Mouse (Mus musculus): ENCODE results near the gene Efcab7. TPM values are rescaled to one million over a fixed set of nuclear protein-coding genes. Genes with fewer than 3 reads are reported as not detected.

Gene Efcab7
- polyA plus RNA-seq (2021): 22.7 TPM

DNA sequence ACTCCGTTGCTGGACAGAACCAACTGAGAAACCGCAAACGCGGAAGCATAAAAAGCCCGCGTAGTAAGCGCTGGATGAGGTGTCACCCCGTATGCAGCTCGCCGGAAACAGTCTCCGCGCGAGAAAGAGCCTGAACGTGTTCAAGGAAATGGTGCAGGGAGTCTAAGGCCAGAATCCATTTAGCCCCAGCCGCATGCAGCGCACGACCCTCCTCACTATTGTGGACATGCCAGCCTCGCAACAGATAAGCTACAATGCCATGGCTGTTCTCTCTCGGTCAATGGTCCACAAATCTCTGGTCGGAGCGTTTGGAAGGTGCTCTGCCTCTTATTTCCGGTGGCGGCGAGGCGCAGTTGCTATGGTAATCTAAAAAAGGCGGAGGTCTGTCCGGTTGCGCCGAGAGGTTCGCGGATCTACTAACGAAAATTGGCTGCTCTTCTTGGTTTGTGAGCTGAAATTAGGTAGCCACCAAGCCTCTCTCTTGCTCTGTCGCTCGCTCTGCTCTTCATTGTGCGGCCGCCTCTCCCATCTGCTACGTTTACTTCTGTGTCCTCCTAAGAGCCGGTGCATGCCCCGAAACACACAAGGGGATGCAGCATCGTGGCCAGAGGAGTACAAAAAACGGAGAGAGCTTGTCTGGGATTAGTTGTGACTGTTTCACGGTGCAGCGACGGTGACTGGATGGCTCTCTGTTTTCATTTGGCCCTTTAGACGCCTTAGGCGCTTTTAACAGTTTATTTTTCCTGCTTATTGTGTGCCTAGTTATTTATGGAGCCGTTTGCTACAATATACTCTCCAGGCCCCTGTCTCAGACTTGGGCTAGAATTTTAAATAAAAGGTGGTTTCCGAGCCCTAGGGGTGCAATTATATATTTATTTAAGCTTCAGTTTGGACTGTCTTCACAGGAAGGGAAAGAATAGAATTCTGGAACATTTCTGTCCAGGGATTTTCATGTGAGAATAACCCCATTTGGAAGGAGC is at the start of gene Efcab7:
Gene Efcab7 (plus strand): TSS at position 105 of the 980 bp plus-strand sequence.
- ATAC-seq: peak; percentile 69

DNA sequence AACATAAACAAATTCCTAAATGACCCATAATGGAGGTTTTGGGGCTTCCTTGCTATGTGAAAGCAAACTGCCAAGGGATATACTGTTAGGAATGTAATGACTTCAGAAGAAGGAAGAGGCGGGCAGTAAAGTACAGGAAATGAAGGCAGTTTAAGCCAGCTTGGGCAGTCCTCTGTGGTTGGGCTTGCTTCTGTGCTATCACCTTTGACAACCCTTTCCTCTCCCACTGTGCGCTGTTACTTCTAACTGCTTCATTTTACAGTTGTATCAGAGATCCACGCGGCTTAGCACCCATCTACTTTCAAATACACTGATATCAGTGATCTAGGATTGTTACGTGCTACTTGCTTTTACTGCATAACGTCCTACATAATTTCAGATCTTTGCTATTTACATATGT is 36.6 kb upstream of the Efcab7 start:
- ATAC-seq (no peak), DNase-seq (ENCODE audit: low read depth, low spot score) (no peak)
- TF ChIP-seq CTCF (IDR thresholded peaks at IDR 0.05): no peak
- ChIA-PET POLR2A (no interaction called here), CTCF (no interaction called here)
- in situ Hi-C loops (cut with MboI; ENCODE audit: low pct_unique_long_range_greater_than_20kb): no loop called here
- H3K27me3 ChIP-seq: no peaks in the 10 kb centered on the region

More for the DNA sequence above, at the start of gene Efcab7:
- no peaks in the 10 kb centered on the region for H3K27me3 ChIP-seq
- in situ Hi-C loops (cut with MboI; ENCODE audit: low pct_unique_long_range_greater_than_20kb): no loop called here
- TF ChIP-seq CTCF (IDR thresholded peaks at IDR 0.05): no peak
- peak; percentile 77 for DNase-seq (ENCODE audit: low read depth, low spot score)
- POLR2A ChIA-PET: interaction anchor here (0.6 kb wide), 1 partner anchor 102 kb away, joined by 3 read pairs; no protein-coding TSS in a partner anchor
- CTCF ChIA-PET: interaction anchor here (1.1 kb wide), 1 partner anchor 51 kb away, joined by 3 read pairs; no protein-coding TSS in a partner anchor

DNA sequence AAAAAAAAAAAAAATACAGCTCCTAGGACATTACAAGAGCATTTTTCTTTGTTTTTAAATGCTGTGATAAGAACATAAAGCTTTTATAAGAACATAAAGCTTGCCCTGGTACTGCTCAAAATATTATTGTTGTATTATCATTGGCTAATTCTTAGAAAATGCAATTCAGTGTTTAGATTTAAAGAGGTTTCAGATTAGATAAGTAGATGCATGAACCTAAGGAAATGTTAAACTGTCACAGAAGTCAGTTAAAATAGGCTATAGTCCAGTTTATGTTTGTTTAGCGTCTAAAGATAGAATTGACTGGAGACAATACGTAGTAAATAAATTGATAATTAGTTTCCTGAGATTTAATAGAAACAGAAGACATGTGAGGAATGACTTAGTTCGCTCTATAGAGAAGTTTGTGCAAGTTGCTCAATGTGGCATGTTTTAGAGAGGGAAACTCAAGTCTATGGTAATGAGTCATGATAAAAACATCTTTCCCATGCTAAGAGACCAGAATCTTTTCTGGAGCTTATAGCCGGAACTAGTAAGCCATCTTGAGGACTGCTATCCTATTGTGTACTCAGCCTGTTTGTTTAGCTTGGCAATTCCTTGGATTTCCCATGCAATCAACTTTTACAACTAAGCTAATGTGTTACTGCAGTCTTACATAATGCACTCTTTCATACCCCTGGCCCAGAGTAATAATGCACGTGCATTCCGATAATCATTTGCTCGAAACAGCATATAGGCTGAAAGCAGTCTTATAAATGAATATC is 12.1 kb upstream of the Efcab7 start:
- ChIA-PET CTCF (no interaction called here), POLR2A (no interaction called here)
- no peak for TF ChIP-seq CTCF (IDR thresholded peaks at IDR 0.05)
- ATAC-seq (peak; percentile 47), DNase-seq (ENCODE audit: low read depth, low spot score) (no peak)
- H3K27me3 ChIP-seq: no peaks in the 10 kb centered on the region
- in situ Hi-C loops (cut with MboI; ENCODE audit: low pct_unique_long_range_greater_than_20kb): no loop called here

DNA sequence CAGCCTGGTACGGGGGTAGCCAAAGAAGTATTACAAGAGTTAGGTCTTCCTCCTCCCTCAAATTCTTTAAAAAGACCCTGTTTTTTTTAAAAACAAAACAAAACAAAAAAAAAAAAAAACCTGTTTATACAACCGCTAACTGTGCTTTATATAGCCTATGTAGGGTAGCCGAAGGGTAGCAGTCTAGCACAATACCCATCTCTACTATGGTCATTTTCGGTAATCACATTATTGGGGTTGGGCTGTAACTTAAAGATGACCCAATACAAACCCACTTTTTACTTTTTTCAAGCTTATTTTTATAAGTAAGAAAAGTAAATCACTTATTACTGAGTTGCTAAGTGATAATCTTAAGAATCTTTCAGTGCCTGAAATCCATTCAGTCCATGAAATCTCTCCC is 661 bp upstream of the Efcab7 start:
- DNase-seq (ENCODE audit: low read depth, low spot score) (no peak), ATAC-seq (no peak)
- in situ Hi-C loops (cut with MboI; ENCODE audit: low pct_unique_long_range_greater_than_20kb): no loop called here
- no peaks in the 10 kb centered on the region for H3K27me3 ChIP-seq
- ChIA-PET CTCF (no interaction called here), POLR2A (interaction anchor here (0.6 to 0.7 kb wide), 2 partner anchors 452 to 739 kb away, joined by 3 to 5 read pairs; no protein-coding TSS in a partner anchor)
- no peak for TF ChIP-seq CTCF (IDR thresholded peaks at IDR 0.05)

DNA sequence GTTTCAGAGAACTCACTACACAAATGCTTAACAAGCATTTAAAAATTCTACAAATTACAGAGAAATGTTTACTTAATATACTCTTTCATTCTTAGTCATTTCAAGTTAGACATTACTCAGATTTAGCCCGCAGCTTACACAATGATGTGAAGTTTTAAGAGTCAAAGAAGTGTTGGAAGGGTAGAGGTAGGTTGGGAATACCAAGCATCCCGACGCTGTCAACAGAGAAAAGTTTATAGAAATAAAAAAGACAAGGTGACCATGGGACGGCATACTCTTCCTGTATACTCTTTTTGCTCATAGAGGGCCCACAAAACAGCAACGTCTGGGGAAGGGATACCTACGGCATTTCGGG is 282 bp upstream of the Efcab7 start:
- ChIA-PET POLR2A (interaction anchor here (0.6 kb wide), 1 partner anchor 103 kb away, joined by 3 read pairs; no protein-coding TSS in a partner anchor), CTCF (no interaction called here)
- no peaks in the 10 kb centered on the region for H3K27me3 ChIP-seq
- in situ Hi-C loops (cut with MboI; ENCODE audit: low pct_unique_long_range_greater_than_20kb): no loop called here
- ATAC-seq: no peak
- DNase-seq (ENCODE audit: low read depth, low spot score): no peak
- no peak for TF ChIP-seq CTCF (IDR thresholded peaks at IDR 0.05)

DNA sequence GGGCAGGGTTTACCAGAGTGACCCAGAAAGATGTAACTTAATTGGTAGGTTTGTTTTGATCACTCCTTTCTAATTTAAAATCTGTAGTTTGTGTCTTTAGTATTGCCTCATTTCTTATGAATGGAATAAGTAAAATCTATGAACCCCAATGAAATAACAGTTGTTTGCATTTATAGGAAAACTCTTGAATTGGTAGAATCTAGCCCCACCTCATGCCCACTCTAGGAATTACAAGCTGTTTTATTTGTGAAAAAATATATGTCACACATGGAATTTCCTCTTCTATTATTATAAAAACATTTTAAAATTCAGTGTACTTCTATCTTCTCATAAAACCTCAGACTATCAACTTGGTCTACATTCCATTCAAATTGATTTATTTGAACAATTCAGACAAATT is 52.9 kb downstream of the Efcab7 start:
- H3K27me3 ChIP-seq: no peaks in the 10 kb centered on the region
- ChIA-PET CTCF (interaction anchor here (0.7 to 1.5 kb wide), 5 partner anchors 9 to 535 kb away, joined by 3 to 5 read pairs (median 4); no protein-coding TSS in a partner anchor), POLR2A (no interaction called here)
- DNase-seq (ENCODE audit: low read depth, low spot score): no peak
- in situ Hi-C loops (cut with MboI; ENCODE audit: low pct_unique_long_range_greater_than_20kb): no loop called here
- peak; percentile 42 for TF ChIP-seq CTCF (IDR thresholded peaks at IDR 0.05)
- no peak for ATAC-seq

DNA sequence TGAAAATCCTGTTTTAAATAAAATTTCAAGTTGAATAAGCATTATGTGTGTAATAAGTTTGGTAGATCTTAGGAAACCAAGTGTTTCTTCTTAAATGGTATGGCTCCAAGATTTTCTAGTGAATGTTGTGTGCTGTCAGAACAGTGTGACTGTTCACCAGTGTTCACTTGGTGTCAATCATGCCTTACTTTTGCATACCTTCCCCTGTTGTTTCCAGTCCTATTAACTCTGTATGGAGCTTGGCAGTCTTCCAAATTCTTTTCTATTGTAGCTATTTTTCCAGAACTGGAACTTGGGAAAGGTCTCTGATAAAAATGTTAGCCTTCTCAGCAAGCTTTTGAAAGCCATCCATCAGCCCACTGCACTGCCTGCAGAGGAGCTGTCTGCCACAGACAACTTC is 53.4 kb downstream of the Efcab7 start:
- in situ Hi-C loops (cut with MboI; ENCODE audit: low pct_unique_long_range_greater_than_20kb): no loop called here
- ChIA-PET CTCF (interaction anchor here (0.7 to 1.5 kb wide), 5 partner anchors 8 to 535 kb away, joined by 3 to 5 read pairs (median 4); no protein-coding TSS in a partner anchor), POLR2A (no interaction called here)
- no peak for TF ChIP-seq CTCF (IDR thresholded peaks at IDR 0.05)
- no peak for ATAC-seq
- H3K27me3 ChIP-seq: no peaks in the 10 kb centered on the region
- no peak for DNase-seq (ENCODE audit: low read depth, low spot score)

DNA sequence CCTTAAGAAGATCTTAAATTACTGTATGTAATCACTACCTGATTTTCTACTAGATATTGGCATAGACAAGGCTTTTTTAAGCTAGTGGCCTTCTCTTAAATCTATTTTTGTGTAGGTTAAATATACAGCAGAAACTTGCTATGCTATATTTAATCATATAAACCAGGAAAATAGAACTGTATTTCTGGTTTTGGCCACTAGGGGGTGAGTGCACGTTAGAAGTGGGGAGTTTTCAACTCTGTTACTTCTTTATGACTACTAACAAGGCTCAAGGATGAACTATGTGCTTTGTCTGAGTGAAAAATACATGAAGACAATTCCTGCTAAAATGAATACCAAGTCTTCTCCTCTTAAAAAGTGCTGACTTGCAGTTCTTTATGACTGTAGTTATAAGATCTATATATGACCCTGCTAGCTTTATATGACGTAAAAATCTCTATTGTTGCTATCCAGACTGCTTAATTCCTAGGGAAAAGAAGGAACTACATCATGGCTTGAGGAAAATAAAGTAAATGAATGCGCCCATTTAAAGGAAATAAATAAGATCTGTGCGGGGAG is 85.0 kb downstream of the Efcab7 start:
- peak; percentile 50 for TF ChIP-seq CTCF (IDR thresholded peaks at IDR 0.05)
- CTCF ChIA-PET: interaction anchor here (1.5 to 2.2 kb wide), 2 partner anchors 13 to 15 kb away, joined by 3 to 8 read pairs; partner anchors contain the start of genes Itgb3bp and Pgm1
- no peak for DNase-seq (ENCODE audit: low read depth, low spot score)
- in situ Hi-C loops (cut with MboI; ENCODE audit: low pct_unique_long_range_greater_than_20kb): no loop called here
- ATAC-seq: no peak
- POLR2A ChIA-PET: interaction anchor here (0.5 kb wide), 1 partner anchor 555 kb away, joined by 3 read pairs; no protein-coding TSS in a partner anchor
- no peaks in the 10 kb centered on the region for H3K27me3 ChIP-seq

DNA sequence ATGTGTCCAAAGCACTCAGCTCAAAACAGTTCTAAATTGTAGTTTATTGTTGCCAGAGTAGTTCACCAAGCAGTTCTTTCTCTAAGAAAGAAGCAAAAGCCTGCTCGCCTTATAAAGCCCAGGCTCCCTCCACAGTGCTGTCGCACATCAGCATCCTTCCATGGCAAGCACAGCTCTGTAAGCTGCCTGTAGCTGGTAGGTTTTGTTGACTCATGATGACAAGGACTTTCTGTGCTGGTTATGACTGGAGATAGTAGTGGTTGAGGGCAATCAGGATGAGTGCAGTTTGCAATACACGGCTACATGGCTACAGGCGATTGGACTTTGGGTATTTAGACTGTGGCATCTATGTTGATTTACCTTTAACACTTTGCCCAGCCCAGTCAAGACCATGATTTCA is 97.4 kb downstream of the Efcab7 start:
- TF ChIP-seq CTCF (IDR thresholded peaks at IDR 0.05): no peak
- ChIA-PET POLR2A (interaction anchor here (0.9 kb wide), 1 partner anchor 16 kb away, joined by 7 read pairs; no protein-coding TSS in a partner anchor), CTCF (interaction anchor here (1.9 kb wide), 1 partner anchor 13 kb away, joined by 8 read pairs; no protein-coding TSS in a partner anchor)
- no peak for DNase-seq (ENCODE audit: low read depth, low spot score)
- H3K27me3 ChIP-seq: no peaks in the 10 kb centered on the region
- no peak for ATAC-seq
- in situ Hi-C loops (cut with MboI; ENCODE audit: low pct_unique_long_range_greater_than_20kb): no loop called here

DNA sequence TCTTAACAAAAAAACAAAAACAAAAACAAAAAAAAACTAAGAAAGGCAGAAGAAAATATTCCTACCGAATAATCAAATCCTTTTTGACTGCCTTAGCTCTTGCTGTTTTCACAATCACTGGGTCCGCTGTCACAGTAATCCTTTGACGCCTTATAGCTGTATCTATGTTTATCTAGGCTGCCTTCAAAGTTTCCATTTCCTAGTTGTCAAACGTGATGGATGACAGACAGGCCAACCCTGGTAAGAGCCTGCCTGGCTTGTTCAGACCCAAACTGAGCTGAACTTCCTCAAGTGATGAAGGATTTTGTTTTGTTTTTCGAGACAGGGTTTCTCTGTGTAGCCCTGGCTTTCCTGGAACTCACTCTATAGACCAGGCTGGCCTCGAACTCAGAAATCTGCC is 99.5 kb downstream of the Efcab7 start:
- ChIA-PET CTCF (interaction anchor here (1.3 kb wide), 1 partner anchor 15 kb away, joined by 3 read pairs; no protein-coding TSS in a partner anchor), POLR2A (interaction anchor here (0.6 kb wide), 1 partner anchor 460 kb away, joined by 4 read pairs; no protein-coding TSS in a partner anchor)
- no peak for TF ChIP-seq CTCF (IDR thresholded peaks at IDR 0.05)
- DNase-seq (ENCODE audit: low read depth, low spot score): no peak
- ATAC-seq: no peak
- no peaks in the 10 kb centered on the region for H3K27me3 ChIP-seq
- in situ Hi-C loops (cut with MboI; ENCODE audit: low pct_unique_long_range_greater_than_20kb): no loop called here
